Mouse (Mus musculus): ENCODE results near the gene Prss8.

DNA sequence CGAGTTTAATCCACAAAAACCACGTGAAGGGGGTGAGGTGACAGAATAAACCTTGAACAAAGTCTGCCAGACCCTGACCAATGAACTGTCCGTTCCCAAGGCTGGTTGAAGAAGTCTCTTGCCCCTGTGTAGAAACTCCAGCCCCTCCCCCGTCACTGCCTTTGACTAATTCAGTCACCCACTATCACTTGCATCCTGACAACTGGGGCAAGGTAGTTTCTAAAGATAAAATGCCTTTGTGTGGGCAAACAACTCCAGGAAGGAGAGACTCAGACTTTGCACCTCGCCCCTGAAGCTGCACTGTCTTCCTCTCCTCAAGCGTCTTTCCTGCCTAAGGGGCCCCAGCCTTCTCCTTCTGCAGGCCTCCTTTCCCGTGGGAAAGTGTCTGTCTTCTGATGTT is 29.9 kb downstream of the Prss8 start:
- TF ChIP-seq CTCF (IDR thresholded peaks at IDR 0.05; ENCODE audit: borderline replicate concordance, control insufficient read depth, extremely low read depth, insufficient read depth, low read length, poor library complexity): no peak
- no peak for TF ChIP-seq POLR2A (IDR thresholded peaks at IDR 0.05; ENCODE audit: control insufficient read depth, extremely low read depth, insufficient read depth, low read length, poor library complexity)

Measured in thymus, adult 2 months (tissue).